Mouse (Mus musculus) liver, embryonic 16.5 days (tissue): Measurements from ENCODE around the gene Frmd4b. TPM values are rescaled to one million over a fixed set of nuclear protein-coding genes. Genes with fewer than 3 reads are reported as not detected.
"Not testable (repeated sequence)": the region's sequence is repeated elsewhere in the genome, so short reads cannot be mapped to it uniquely, and the experiment has no call there.

Experiments used
- ATAC-seq: fragments of 200-750 bp; cut with Nextera tagmentation; 2 replicates; pipeline ENCODE4 v1.8.0; 2017; ENCODE audit warnings: low read depth, mild to moderate bottlenecking, moderate number of reproducible peaks, moderate library complexity
- H3K27ac ChIP-seq: fragments of 300-500 bp; sonication (generic); 2 replicates; pipeline ENCODE4 v1.5.1; 2014; ENCODE audit warnings: mild to moderate bottlenecking, low read length
- H3K27me3 ChIP-seq: fragments of 300-500 bp; sonication (generic); 2 replicates; pipeline ENCODE4 v1.6.1; 2014; ENCODE audit warnings: low read depth, low read length, mixed read lengths; ENCODE audit not compliant: control insufficient read depth, insufficient read depth
- H3K36me3 ChIP-seq: fragments of 300-500 bp; sonication (generic); 2 replicates; pipeline ENCODE4 v1.6.1; 2014; ENCODE audit warnings: mild to moderate bottlenecking; ENCODE audit not compliant: control insufficient read depth, insufficient read depth
- H3K4me1 ChIP-seq: fragments of 300-500 bp; sonication (generic); 2 replicates; pipeline ENCODE4 v1.6.1; 2014; ENCODE audit warnings: low read depth, low read length, mixed read lengths; ENCODE audit not compliant: control insufficient read depth
- H3K4me2 ChIP-seq: fragments of 300-500 bp; sonication (generic); 2 replicates; pipeline ENCODE4 v1.6.1; 2014; ENCODE audit warnings: low read depth, low read length, mixed read lengths
- H3K4me3 ChIP-seq: fragments of 300-500 bp; sonication (generic); 2 replicates; pipeline ENCODE4 v1.5.1; 2014; ENCODE audit warnings: low read depth, mild to moderate bottlenecking, low read length
- H3K9ac ChIP-seq: fragments of 300-500 bp; sonication (generic); 2 replicates; pipeline ENCODE4 v1.6.1; 2014; ENCODE audit warnings: low read depth, low read length
- H3K9me3 ChIP-seq: fragments of 300-500 bp; sonication (generic); replicated peaks from 2 replicates; pipeline ENCODE4 v1.6.1; 2016; ENCODE audit warnings: low read length; ENCODE audit not compliant: control insufficient read depth
- WGBS: fragments of 180-500 bp; shearing (Covaris S2); extraction: QIAGEN DNeasy Blood & Tissue Kit; methylation state at CpG from one replicate; pipeline ENCODE4 v1.1.7; 2014; ENCODE audit not compliant: insufficient replicate concordance; 5-methylcytosine and 5-hydroxymethylcytosine counted together
- polyA plus RNA-seq: library from polyadenylated mRNA; unstranded; fragments of >200 nt; fragmentation: Nextera tagmentation; extraction: Ambion mirVana; gene quantifications from 2 replicates; pipeline ENCODE4 v1.2.1, GENCODE M21; 2015

The Frmd4b gene
- polyA plus RNA-seq, 1 experiment from 2014 or later: 8.9 TPM

DNA sequence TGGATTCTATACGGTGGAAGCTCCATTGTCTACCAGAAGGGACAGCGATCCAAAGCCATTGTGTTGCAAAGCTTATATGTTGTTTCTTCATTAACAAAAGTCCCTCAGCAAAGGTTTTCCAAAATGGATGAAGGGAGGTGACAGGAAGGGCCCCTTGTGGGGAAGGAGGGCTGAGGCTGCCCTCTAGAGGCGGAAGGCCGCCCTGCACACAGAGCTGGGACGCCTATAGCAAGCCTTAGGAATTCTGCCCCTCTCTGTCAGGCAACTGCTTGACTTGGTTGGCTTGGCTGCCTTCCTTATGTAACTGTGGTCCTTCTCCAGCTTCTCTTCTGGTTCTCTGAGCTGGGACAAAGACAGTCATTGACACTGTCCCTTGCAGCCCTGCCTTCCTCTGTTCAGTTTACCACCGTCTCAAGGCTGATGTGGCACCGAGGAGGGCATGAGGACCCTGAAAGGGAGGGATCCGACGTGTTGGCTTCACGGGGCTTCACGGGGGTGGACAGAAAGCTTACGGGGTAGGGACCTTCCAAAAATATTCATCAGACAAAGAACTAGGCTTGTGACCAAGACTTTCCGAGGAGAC is 200.3 kb downstream of the Frmd4b start:
- no peak overlapping the region for H3K9ac ChIP-seq
- H3K4me3 ChIP-seq: no peak overlapping the region
- 44% methylated on average over 13 of the region's 13 CpGs for WGBS

DNA sequence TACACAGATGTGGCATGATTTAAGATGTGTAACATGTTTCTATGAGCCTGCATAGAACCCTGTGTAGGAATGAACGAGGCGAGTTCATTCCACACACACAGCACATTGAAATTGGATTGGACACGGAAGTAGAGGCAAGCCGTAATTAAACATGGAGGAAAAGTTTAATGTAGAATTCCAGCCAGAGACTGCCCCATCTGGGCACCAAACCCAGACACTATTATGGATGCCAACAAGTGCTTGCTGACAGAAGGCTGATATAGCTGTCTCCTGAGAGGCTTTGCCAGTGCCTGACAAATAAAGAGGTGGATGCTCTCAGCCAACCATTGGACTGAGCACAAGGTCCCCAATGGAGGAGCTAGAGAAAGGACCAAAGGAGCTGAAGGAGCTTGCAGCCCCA is 201.8 kb downstream of the Frmd4b start:
- not testable (repeated sequence) for H3K9me3 ChIP-seq, H3K9ac ChIP-seq, H3K36me3 ChIP-seq, H3K27me3 ChIP-seq, H3K4me2 ChIP-seq, H3K4me1 ChIP-seq, H3K4me3 ChIP-seq, H3K27ac ChIP-seq, ATAC-seq
- WGBS: 74% methylated on average over 4 of the region's 4 CpGs

More for the DNA sequence above, 200.3 kb downstream of the Frmd4b start:
- H3K27ac ChIP-seq: no peak overlapping the region
- peak; percentile 53; the same call in 1 of the 2 replicates for ATAC-seq
- H3K36me3 ChIP-seq: no peaks in the 10 kb centered on the region
- H3K9me3 ChIP-seq: no peaks in the 10 kb centered on the region
- H3K4me2 ChIP-seq: no peak overlapping the region
- H3K27me3 ChIP-seq: no peaks in the 10 kb centered on the region
- no peaks in the 10 kb centered on the region for H3K4me1 ChIP-seq

DNA sequence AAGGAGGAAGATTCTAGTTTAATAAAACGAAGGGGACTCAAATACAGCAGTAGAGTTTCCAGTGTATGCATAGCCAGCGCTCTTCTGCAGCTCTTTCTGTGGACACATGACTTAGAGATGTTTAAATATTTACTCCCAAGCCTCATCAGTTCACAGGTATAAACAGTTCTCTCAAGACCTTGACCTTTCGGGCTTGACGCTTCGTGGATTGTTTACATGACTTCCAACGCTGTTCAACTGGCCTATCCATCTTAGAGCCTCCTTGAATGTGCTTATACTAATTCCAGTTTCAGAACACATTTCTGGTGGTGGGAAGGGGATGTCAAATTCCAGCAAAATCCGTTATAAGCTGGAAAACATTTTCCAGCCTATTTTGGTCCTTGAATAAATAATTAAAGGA is 203.9 kb downstream of the Frmd4b start:
- no peak overlapping the region for H3K9ac ChIP-seq
- 58% methylated on average over 7 of the region's 7 CpGs for WGBS
- no peaks in the 10 kb centered on the region for H3K36me3 ChIP-seq
- ATAC-seq: peak; percentile 65
- H3K9me3 ChIP-seq: no peaks in the 10 kb centered on the region
- H3K4me1 ChIP-seq: peaks cover 6% of the 10 kb centered on the region
- H3K27ac ChIP-seq: no peak overlapping the region
- H3K4me2 ChIP-seq: no peak overlapping the region
- no peak overlapping the region for H3K4me3 ChIP-seq
- no peaks in the 10 kb centered on the region for H3K27me3 ChIP-seq

DNA sequence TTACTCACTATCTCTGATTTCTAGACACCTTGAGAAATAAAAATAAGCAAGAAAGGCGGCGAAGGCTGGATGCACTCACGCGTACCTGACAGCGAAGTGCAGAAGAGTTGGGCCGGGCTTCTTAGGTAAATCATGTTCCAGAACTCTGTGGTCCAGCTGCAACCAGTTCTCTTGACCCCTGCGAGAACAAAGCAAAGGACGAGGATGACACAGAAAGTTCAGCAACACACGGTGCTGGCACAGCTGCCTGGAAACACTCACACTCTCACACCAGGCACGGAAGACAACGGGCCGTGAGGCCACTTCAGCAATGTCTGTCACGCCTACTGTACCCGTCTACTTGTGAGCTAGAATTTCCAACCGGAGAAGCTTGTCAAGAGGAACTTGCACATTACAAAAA is 204.9 kb downstream of the Frmd4b start:
- Histone ChIP-seq H3K9ac (no peak overlapping the region), H3K27me3 (no peaks in the 10 kb centered on the region), H3K4me3 (no peak overlapping the region), H3K4me1 (peaks cover 7% of the 10 kb centered on the region), H3K27ac (no peak overlapping the region), H3K4me2 (no peak overlapping the region), H3K9me3 (no peaks in the 10 kb centered on the region), H3K36me3 (no peaks in the 10 kb centered on the region)
- ATAC-seq: no peak
- 74% methylated on average over 15 of the region's 15 CpGs for WGBS

DNA sequence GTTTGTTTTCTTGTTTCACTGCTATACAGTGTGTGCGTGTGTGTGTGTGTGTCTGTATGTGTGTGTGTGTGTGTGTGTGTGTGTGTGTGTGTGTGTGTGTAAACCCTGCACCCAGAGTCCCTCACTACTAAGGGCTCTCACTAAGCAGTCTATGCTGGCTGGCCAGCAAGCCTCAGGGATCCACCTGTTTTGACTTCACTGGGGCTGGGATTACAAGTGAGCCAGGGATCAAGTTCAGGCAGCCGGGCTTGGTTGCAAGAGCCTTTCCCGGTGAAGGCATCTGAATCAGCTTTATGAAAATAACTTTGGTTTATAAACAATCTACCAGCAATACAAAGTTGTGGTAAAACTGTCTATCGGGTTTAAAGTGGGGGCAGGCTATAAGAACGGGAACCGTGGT is 206.0 kb downstream of the Frmd4b start:
- Histone ChIP-seq H3K36me3 (no peaks in the 10 kb centered on the region), H3K27ac (no peak overlapping the region), H3K27me3 (no peaks in the 10 kb centered on the region), H3K9me3 (no peaks in the 10 kb centered on the region), H3K4me1 (peaks cover 17% of the 10 kb centered on the region), H3K4me2 (no peak overlapping the region), H3K4me3 (no peak overlapping the region), H3K9ac (no peak overlapping the region)
- 80% methylated on average over 6 of the region's 6 CpGs for WGBS
- no peak for ATAC-seq

DNA sequence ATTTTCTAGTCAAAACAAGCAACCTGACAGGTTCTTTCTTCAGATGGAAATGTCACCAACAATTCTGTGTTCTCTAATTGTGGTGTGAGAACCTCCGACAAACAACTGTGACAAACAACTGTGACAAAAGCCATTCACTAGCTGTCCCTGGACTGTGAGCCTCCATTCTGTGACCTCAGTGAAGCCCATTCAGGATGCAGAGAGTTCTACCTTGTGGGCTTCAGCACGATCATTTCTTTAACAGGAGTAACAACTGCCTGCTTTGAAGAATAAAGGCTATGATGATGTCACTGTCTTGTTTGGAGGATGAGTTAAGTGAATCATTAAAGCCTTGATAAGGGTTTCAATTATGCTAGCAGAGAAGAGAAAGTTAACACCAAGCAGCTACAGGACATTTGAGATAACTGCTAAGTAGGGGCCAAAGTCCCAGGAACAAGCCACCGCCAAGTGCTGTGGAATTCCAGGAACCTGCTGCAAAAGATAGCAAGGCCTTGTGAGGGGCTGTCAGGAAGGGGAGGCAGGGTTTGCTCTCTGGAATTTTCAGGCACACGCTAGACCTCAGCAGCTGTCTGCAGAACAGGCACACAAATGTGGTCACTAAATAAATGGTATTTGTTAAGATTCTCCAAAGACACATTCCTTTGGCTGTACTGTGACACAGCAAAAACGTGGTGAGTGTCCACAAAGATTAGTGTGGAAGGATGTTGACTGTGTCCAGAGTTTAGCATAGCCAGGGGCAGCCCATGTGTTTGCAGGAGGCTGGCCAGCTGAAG is 207.7 kb downstream of the Frmd4b start:
- 0 out of 2 replicates have a peak, but pooled peaks have one; percentile 4 for ATAC-seq
- H3K4me2 ChIP-seq: no peak overlapping the region
- H3K27ac ChIP-seq: no peak overlapping the region
- 28% methylated on average over 5 of the region's 5 CpGs for WGBS
- H3K36me3 ChIP-seq: no peaks in the 10 kb centered on the region
- H3K4me3 ChIP-seq: no peak overlapping the region
- no peaks in the 10 kb centered on the region for H3K27me3 ChIP-seq
- no peak overlapping the region for H3K9ac ChIP-seq
- peaks cover 31% of the 10 kb centered on the region for H3K4me1 ChIP-seq
- H3K9me3 ChIP-seq: no peaks in the 10 kb centered on the region

DNA sequence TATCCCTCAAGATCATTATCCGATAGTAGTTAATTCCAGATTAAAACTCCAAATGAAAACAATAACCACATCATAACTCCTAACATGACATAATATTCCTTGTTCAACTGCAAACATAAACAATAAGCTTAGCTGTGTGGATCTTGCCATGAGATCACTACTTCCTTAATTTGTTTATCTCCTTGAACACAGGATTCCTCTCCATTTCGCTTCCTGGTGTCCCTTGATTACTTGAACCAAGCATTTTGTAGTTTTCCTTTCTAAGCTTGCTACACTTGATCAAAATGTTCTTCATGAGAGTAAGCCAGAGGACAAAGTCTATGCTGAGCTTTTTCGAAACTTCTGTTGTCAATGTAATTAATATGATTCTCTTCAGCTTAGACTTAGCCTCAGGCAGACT is 209.4 kb downstream of the Frmd4b start:
- no peaks in the 10 kb centered on the region for H3K9me3 ChIP-seq
- no peak overlapping the region for H3K4me2 ChIP-seq
- no peak overlapping the region for H3K4me3 ChIP-seq
- ATAC-seq: no peak
- H3K36me3 ChIP-seq: no peaks in the 10 kb centered on the region
- H3K9ac ChIP-seq: no peak overlapping the region
- 59% methylated on average over 3 of the region's 3 CpGs for WGBS
- H3K27ac ChIP-seq: no peak overlapping the region
- H3K27me3 ChIP-seq: no peaks in the 10 kb centered on the region
- peaks cover 31% of the 10 kb centered on the region for H3K4me1 ChIP-seq

DNA sequence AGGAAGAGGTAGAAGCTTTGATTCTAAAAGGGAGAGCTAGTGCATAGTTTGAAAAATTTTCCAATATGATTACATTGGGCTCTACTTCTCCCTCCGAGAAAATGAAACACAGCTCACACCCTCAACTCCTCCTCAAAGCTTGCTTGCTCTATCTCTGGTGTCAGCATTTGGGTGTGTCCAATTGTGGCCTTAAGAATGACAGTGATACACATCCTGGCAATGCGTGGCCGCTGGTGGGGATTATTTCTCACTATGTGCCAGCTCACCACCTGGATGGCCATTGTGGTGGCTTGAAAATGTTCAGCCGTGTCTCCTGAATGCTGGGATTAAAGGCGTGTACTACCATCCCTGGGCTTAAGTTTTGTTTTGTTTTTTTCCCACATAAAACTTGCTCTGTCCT is 209.9 kb downstream of the Frmd4b start:
- peak; percentile 44; the same call in 1 of the 2 replicates for ATAC-seq
- H3K4me1 ChIP-seq: peaks cover 31% of the 10 kb centered on the region
- no peaks in the 10 kb centered on the region for H3K9me3 ChIP-seq
- no peak overlapping the region for H3K9ac ChIP-seq
- no peak overlapping the region for H3K4me3 ChIP-seq
- no peak overlapping the region for H3K27ac ChIP-seq
- no peaks in the 10 kb centered on the region for H3K27me3 ChIP-seq
- 24% methylated on average over 5 of the region's 5 CpGs for WGBS
- peak overlapping the region; percentile 36 for H3K4me2 ChIP-seq
- H3K36me3 ChIP-seq: no peaks in the 10 kb centered on the region

DNA sequence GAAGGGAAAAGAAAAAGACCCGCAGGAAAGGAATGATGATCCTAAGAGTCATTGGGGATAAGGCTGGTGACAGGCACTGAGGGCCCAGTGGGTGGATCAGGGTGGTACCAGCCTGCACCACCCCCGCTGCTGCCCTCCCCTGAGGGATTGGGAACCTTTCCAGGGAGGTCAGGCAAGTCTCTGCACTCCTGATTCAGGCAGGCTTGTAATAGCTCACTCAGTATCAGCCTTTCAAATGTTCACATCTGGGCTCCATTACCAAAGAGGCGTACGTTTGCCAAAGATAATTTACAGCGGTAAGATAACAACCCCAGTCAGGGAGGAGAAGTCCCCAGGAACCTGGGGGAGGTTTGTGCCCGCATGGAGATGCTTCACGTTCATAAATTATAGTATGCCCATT is 212.0 kb downstream of the Frmd4b start:
- 17% methylated on average over 7 of the region's 7 CpGs for WGBS
- Histone ChIP-seq H3K4me3 (no peak overlapping the region), H3K36me3 (no peaks in the 10 kb centered on the region), H3K27ac (no peak overlapping the region), H3K27me3 (no peaks in the 10 kb centered on the region), H3K9ac (no peak overlapping the region), H3K9me3 (no peaks in the 10 kb centered on the region), H3K4me2 (peak overlapping the region; percentile 9; the same call in 1 of the 2 replicates), H3K4me1 (peaks cover 31% of the 10 kb centered on the region)
- ATAC-seq: peak; percentile 85
